Mouse (Mus musculus) hindbrain, embryonic 11.5 days (tissue): ENCODE results near the gene Slc25a36. TPM values are rescaled to one million over a fixed set of nuclear protein-coding genes. Genes with fewer than 3 reads are reported as not detected.

Experiments used
- ATAC-seq: fragments of 200-750 bp; cut with Nextera tagmentation; 2 replicates; pipeline ENCODE4 v1.8.0; 2017; ENCODE audit warnings: mild to moderate bottlenecking, moderate TSS enrichment, moderate library complexity; ENCODE audit not compliant: low FRiP score
- DNase-seq: peaks from one replicate; pipeline ENCODE4 v3.0.0-alpha.2; 2015; ENCODE audit warnings: low spot score
- H3K27ac ChIP-seq: fragments of 300-500 bp; sonication (generic); 2 replicates; pipeline ENCODE4 v1.5.1; 2014; ENCODE audit warnings: mild to moderate bottlenecking, low read depth, low read length
- H3K27me3 ChIP-seq: fragments of 300-500 bp; sonication (generic); 2 replicates; pipeline ENCODE4 v1.6.1; 2014; ENCODE audit warnings: mild to moderate bottlenecking, low read length, moderate library complexity, mixed read lengths; ENCODE audit not compliant: control insufficient read depth, insufficient read depth
- H3K36me3 ChIP-seq: fragments of 300-500 bp; sonication (generic); 2 replicates; pipeline ENCODE4 v1.6.1; 2014; ENCODE audit warnings: mild to moderate bottlenecking, low read length, moderate library complexity, mixed read lengths; ENCODE audit not compliant: control insufficient read depth, insufficient read depth
- H3K4me1 ChIP-seq: fragments of 300-500 bp; sonication (generic); replicated peaks from 2 replicates; pipeline ENCODE4 v1.6.1; 2014; ENCODE audit warnings: low read length, mixed read lengths; ENCODE audit not compliant: control insufficient read depth, insufficient read depth
- H3K4me2 ChIP-seq: fragments of 300-500 bp; sonication (generic); replicated peaks from 2 replicates; pipeline ENCODE4 v1.6.1; 2014; ENCODE audit warnings: mild to moderate bottlenecking, low read depth, low read length
- H3K4me3 ChIP-seq: fragments of 300-500 bp; sonication (generic); 2 replicates; pipeline ENCODE4 v1.5.1; 2014; ENCODE audit warnings: low read depth, low read length
- H3K9ac ChIP-seq: fragments of 300-500 bp; sonication (generic); 2 replicates; pipeline ENCODE4 v1.6.1; 2014; ENCODE audit warnings: low read depth, low read length
- H3K9me3 ChIP-seq: fragments of 300-500 bp; sonication (generic); 2 replicates; pipeline ENCODE4 v1.6.1; 2016; ENCODE audit warnings: low read length; ENCODE audit not compliant: control insufficient read depth
- WGBS: fragments of 180-500 bp; shearing (Covaris S2); extraction: QIAGEN DNeasy Blood & Tissue Kit; methylation state at CpG from one replicate; pipeline ENCODE4 v1.1.7; 2014; 5-methylcytosine and 5-hydroxymethylcytosine counted together
- polyA plus RNA-seq: library from polyadenylated mRNA; unstranded; fragments of >200 nt; fragmentation: Nextera tagmentation; extraction: Ambion mirVana; gene quantifications from 2 replicates; pipeline ENCODE4 v1.2.1, GENCODE M21; 2014

Slc25a36 gene
- polyA plus RNA-seq, 1 experiment from 2014 or later: 91.0 TPM

GRCm38 (mm10) chr9:97114271-97114670, 3.3 kb upstream of the Slc25a36 start:
- Histone ChIP-seq H3K4me2 (no peak overlapping the region), H3K4me3 (no peak overlapping the region), H3K9ac (no peak overlapping the region), H3K4me1 (no peaks in the 10 kb centered on the region), H3K36me3 (no peaks in the 10 kb centered on the region), H3K27me3 (no peaks in the 10 kb centered on the region), H3K27ac (no peak overlapping the region), H3K9me3 (no peaks in the 10 kb centered on the region)
- 80% methylated on average over 10 of the region's 10 CpGs for WGBS
- no peak for ATAC-seq
- no peak for DNase-seq

GRCm38 (mm10) chr9:97113555-97113929, 2.6 kb upstream of the Slc25a36 start:
- no peak overlapping the region for H3K4me2 ChIP-seq
- H3K9me3 ChIP-seq: no peaks in the 10 kb centered on the region
- no peak overlapping the region for H3K4me3 ChIP-seq
- H3K27me3 ChIP-seq: no peaks in the 10 kb centered on the region
- ATAC-seq: no peak
- no peaks in the 10 kb centered on the region for H3K4me1 ChIP-seq
- no peak for DNase-seq
- no peak overlapping the region for H3K9ac ChIP-seq
- 38% methylated on average over 5 of the region's 5 CpGs for WGBS
- H3K27ac ChIP-seq: no peak overlapping the region
- no peaks in the 10 kb centered on the region for H3K36me3 ChIP-seq

- 66% methylated on average over 24 of the region's 24 CpGs for WGBS
- DNase-seq: no peak
- no peak overlapping the region for H3K4me2 ChIP-seq
These were observed 2.0 kb upstream of the Slc25a36 start for GRCm38 (mm10) chr9:97112797-97113554.

GRCm38 (mm10) chr9:97112238-97112637, 1.3 kb upstream of the Slc25a36 start:
- Histone ChIP-seq H3K36me3 (no peaks in the 10 kb centered on the region), H3K27ac (no peak overlapping the region), H3K9me3 (no peaks in the 10 kb centered on the region), H3K27me3 (no peaks in the 10 kb centered on the region), H3K4me1 (no peaks in the 10 kb centered on the region), H3K9ac (no peak overlapping the region), H3K4me3 (no peak overlapping the region), H3K4me2 (no peak overlapping the region)
- DNase-seq (peak; percentile 14), ATAC-seq (no peak)
- WGBS: 81% methylated on average over 7 of the region's 7 CpGs

More at GRCm38 (mm10) chr9:97112797-97113554, 2.0 kb upstream of the Slc25a36 start:
- H3K4me1 ChIP-seq: no peaks in the 10 kb centered on the region
- H3K9ac ChIP-seq: no peak overlapping the region
- H3K27ac ChIP-seq: no peak overlapping the region
- H3K27me3 ChIP-seq: no peaks in the 10 kb centered on the region
- ATAC-seq: no peak
- H3K9me3 ChIP-seq: no peaks in the 10 kb centered on the region
- H3K36me3 ChIP-seq: no peaks in the 10 kb centered on the region
- no peak overlapping the region for H3K4me3 ChIP-seq

GRCm38 (mm10) chr9:97111506-97111905, 549 bp upstream of the Slc25a36 start:
- 8% methylated on average over 6 of the region's 6 CpGs for WGBS
- ATAC-seq: peak; percentile 6; the same call in 1 of the 2 replicates
- Histone ChIP-seq H3K36me3 (no peaks in the 10 kb centered on the region), H3K9me3 (no peaks in the 10 kb centered on the region), H3K4me3 (peak overlapping the region; percentile 86), H3K4me1 (no peaks in the 10 kb centered on the region), H3K27me3 (no peaks in the 10 kb centered on the region), H3K4me2 (peak overlapping the region; percentile 50), H3K9ac (peak overlapping the region; percentile 16; the same call in 1 of the 2 replicates), H3K27ac (no peak overlapping the region)
- no peak for DNase-seq

DNA sequence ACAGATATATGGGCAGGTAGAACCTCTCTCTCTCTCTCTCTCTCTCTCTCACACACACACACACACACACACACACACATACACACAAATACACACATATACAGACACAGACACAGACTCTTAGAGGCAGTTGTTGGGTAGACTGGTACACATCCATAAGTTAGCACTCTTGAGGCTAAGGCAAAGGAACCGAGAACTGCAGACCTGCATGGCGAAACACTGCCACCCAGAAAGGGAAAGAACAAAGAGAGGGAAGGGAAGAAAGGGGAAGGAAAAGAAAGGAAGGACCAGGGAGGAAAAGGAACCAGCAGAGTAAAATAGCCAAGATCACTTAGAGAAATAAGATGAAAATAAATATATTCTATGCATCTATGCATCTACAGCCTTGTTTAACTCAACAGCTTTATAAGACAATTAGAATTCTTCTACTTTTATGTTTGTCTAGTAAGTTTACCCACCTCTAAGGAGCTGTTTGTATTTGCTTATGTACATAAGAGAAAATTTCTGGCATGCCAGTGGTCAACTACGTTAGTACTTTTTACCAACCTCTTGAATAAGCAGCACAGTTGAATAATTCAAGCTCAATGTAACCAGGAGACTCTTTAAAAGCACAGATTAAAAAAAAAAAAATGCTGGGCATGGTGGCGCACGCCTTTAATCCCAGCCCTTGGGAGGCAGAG, 4.3 kb downstream of the Slc25a36 start:
- ATAC-seq (no peak), DNase-seq (no peak)
- Histone ChIP-seq H3K36me3 (no peaks in the 10 kb centered on the region), H3K4me3 (no peak overlapping the region), H3K9ac (no peak overlapping the region), H3K4me2 (no peak overlapping the region), H3K27ac (no peak overlapping the region), H3K27me3 (no peaks in the 10 kb centered on the region), H3K9me3 (no peaks in the 10 kb centered on the region), H3K4me1 (no peaks in the 10 kb centered on the region)
- WGBS: 95% methylated on average over 5 of the region's 5 CpGs

GRCm38 (mm10) chr9:97105400-97105985, 5.5 kb downstream of the Slc25a36 start:
- H3K27ac ChIP-seq: no peak overlapping the region
- 88% methylated on average over 2 of the region's 2 CpGs for WGBS
- ATAC-seq (no peak), DNase-seq (no peak)
- H3K27me3 ChIP-seq: no peaks in the 10 kb centered on the region
- no peaks in the 10 kb centered on the region for H3K36me3 ChIP-seq
- H3K4me2 ChIP-seq: no peak overlapping the region
- no peak overlapping the region for H3K4me3 ChIP-seq
- H3K9ac ChIP-seq: no peak overlapping the region
- no peaks in the 10 kb centered on the region for H3K4me1 ChIP-seq
- no peaks in the 10 kb centered on the region for H3K9me3 ChIP-seq

DNA sequence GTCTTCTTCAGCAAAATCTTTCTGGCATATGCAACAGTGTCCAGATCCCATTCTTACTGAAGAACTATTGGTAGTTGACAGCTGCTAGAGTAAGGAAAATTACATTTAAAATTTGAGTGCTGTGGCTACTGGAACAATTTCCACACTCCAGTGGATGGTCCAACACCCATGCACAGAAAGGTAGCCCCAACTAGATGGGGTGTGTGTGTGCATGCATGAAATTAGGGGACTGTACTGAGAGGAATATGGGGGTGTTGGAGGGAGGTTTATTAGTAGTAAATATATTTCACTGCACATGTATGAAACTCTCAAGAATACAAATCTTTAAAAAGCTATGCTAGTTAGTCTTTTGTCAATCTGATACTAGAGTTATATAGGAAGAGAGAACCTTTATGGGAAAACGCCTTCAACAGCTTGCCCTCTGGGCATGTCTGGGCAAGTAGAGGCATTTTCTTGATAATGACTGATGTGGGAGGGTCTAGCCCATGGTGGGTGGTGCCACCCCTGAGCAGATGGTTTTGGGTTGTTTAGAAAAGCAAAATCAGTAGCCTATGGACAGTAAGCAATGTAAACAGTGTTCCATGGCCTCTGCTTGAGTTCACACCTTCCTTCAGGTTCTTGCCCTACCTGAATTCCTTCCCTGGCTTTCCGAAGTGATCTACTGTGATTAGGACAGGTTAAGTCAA, 7.4 kb downstream of the Slc25a36 start:
- H3K4me1 ChIP-seq: no peaks in the 10 kb centered on the region
- no peaks in the 10 kb centered on the region for H3K36me3 ChIP-seq
- no peaks in the 10 kb centered on the region for H3K9me3 ChIP-seq
- no peak overlapping the region for H3K9ac ChIP-seq
- no peaks in the 10 kb centered on the region for H3K27me3 ChIP-seq
- no peak for DNase-seq
- no peak overlapping the region for H3K4me2 ChIP-seq
- no peak overlapping the region for H3K27ac ChIP-seq
- 98% methylated on average over 2 of the region's 2 CpGs for WGBS
- H3K4me3 ChIP-seq: no peak overlapping the region
- ATAC-seq: no peak
